Mouse (Mus musculus) hindbrain, embryonic 11.5 days (tissue): Measurements from ENCODE around the gene Sgce. TPM values are rescaled to one million over a fixed set of nuclear protein-coding genes. Genes with fewer than 3 reads are reported as not detected.
A peak's percentile ranks its signal among the peaks of the same experiment; 100 is the strongest.

Experiments
- ATAC-seq: fragments of 200-750 bp; cut with Nextera tagmentation; 2 replicates; pipeline ENCODE4 v1.8.0; 2017; ENCODE audit warnings: mild to moderate bottlenecking, moderate TSS enrichment, moderate library complexity; ENCODE audit not compliant: low FRiP score
- DNase-seq: peaks from one replicate; pipeline ENCODE4 v3.0.0-alpha.2; 2015; ENCODE audit warnings: low spot score
- H3K27ac ChIP-seq: fragments of 300-500 bp; sonication (generic); 2 replicates; pipeline ENCODE4 v1.5.1; 2014; ENCODE audit warnings: mild to moderate bottlenecking, low read depth, low read length
- H3K27me3 ChIP-seq: fragments of 300-500 bp; sonication (generic); 2 replicates; pipeline ENCODE4 v1.6.1; 2014; ENCODE audit warnings: mild to moderate bottlenecking, low read length, moderate library complexity, mixed read lengths; ENCODE audit not compliant: control insufficient read depth, insufficient read depth
- H3K36me3 ChIP-seq: fragments of 300-500 bp; sonication (generic); 2 replicates; pipeline ENCODE4 v1.6.1; 2014; ENCODE audit warnings: mild to moderate bottlenecking, low read length, moderate library complexity, mixed read lengths; ENCODE audit not compliant: control insufficient read depth, insufficient read depth
- H3K4me1 ChIP-seq: fragments of 300-500 bp; sonication (generic); replicated peaks from 2 replicates; pipeline ENCODE4 v1.6.1; 2014; ENCODE audit warnings: low read length, mixed read lengths; ENCODE audit not compliant: control insufficient read depth, insufficient read depth
- H3K4me2 ChIP-seq: fragments of 300-500 bp; sonication (generic); replicated peaks from 2 replicates; pipeline ENCODE4 v1.6.1; 2014; ENCODE audit warnings: mild to moderate bottlenecking, low read depth, low read length
- H3K4me3 ChIP-seq: fragments of 300-500 bp; sonication (generic); 2 replicates; pipeline ENCODE4 v1.5.1; 2014; ENCODE audit warnings: low read depth, low read length
- H3K9ac ChIP-seq: fragments of 300-500 bp; sonication (generic); 2 replicates; pipeline ENCODE4 v1.6.1; 2014; ENCODE audit warnings: low read depth, low read length
- H3K9me3 ChIP-seq: fragments of 300-500 bp; sonication (generic); 2 replicates; pipeline ENCODE4 v1.6.1; 2016; ENCODE audit warnings: low read length; ENCODE audit not compliant: control insufficient read depth
- WGBS: fragments of 180-500 bp; shearing (Covaris S2); extraction: QIAGEN DNeasy Blood & Tissue Kit; methylation state at CpG from one replicate; pipeline ENCODE4 v1.1.7; 2014; 5-methylcytosine and 5-hydroxymethylcytosine counted together
- polyA plus RNA-seq: library from polyadenylated mRNA; unstranded; fragments of >200 nt; fragmentation: Nextera tagmentation; extraction: Ambion mirVana; gene quantifications from 2 replicates; pipeline ENCODE4 v1.2.1, GENCODE M21; 2014

Sgce gene
- polyA plus RNA-seq, 1 experiment from 2014 or later, result 74.4 TPM

GRCm38 (mm10) chr6:4706415-4706814 is 40.6 kb downstream of the Sgce start:
- 87% methylated on average over 5 of the region's 5 CpGs for WGBS
- Histone ChIP-seq H3K4me3 (no peak overlapping the region), H3K4me1 (no peaks in the 10 kb centered on the region), H3K36me3 (no peaks in the 10 kb centered on the region), H3K9ac (no peak overlapping the region), H3K27ac (no peak overlapping the region), H3K9me3 (no peaks in the 10 kb centered on the region), H3K4me2 (no peak overlapping the region), H3K27me3 (no peaks in the 10 kb centered on the region)
- ATAC-seq, result no peak
- no peak for DNase-seq

- DNase-seq (no peak), ATAC-seq (no peak)
- Histone ChIP-seq H3K4me2 (no peak overlapping the region), H3K4me1 (no peaks in the 10 kb centered on the region), H3K27me3 (no peaks in the 10 kb centered on the region), H3K4me3 (no peak overlapping the region), H3K27ac (no peak overlapping the region), H3K9me3 (no peaks in the 10 kb centered on the region), H3K9ac (no peak overlapping the region), H3K36me3 (no peaks in the 10 kb centered on the region)
- 87% methylated on average over 7 of the region's 7 CpGs for WGBS
Observed at GRCm38 (mm10) chr6:4703908-4704307, 43.1 kb downstream of the Sgce start.

- Histone ChIP-seq H3K4me1 (no peaks in the 10 kb centered on the region), H3K36me3 (no peaks in the 10 kb centered on the region), H3K4me3 (no peak overlapping the region), H3K27ac (no peak overlapping the region), H3K9ac (no peak overlapping the region), H3K9me3 (no peaks in the 10 kb centered on the region), H3K4me2 (no peak overlapping the region), H3K27me3 (no peaks in the 10 kb centered on the region)
- ATAC-seq, result no peak
- DNase-seq, result no peak
- 85% methylated on average over 8 of the region's 8 CpGs for WGBS
Observed at GRCm38 (mm10) chr6:4701641-4702040, 45.4 kb downstream of the Sgce start.

- no peak for DNase-seq
- Histone ChIP-seq H3K27me3 (no peaks in the 10 kb centered on the region), H3K4me2 (no peak overlapping the region), H3K4me3 (no peak overlapping the region), H3K9ac (no peak overlapping the region), H3K9me3 (no peaks in the 10 kb centered on the region), H3K4me1 (no peaks in the 10 kb centered on the region), H3K36me3 (no peaks in the 10 kb centered on the region), H3K27ac (no peak overlapping the region)
- no peak for ATAC-seq
- WGBS, result 87% methylated on average over 3 of the region's 3 CpGs
Observed at GRCm38 (mm10) chr6:4695778-4696177, 51.2 kb downstream of the Sgce start.

- no peak for DNase-seq
- H3K4me3 ChIP-seq, result no peak overlapping the region
- WGBS, result 73% methylated on average over 8 of the region's 8 CpGs
Observed at GRCm38 (mm10) chr6:4694672-4695231, 52.3 kb downstream of the Sgce start.

GRCm38 (mm10) chr6:4693544-4693943 is 53.5 kb downstream of the Sgce start:
- Histone ChIP-seq H3K4me1 (no peaks in the 10 kb centered on the region), H3K36me3 (no peaks in the 10 kb centered on the region), H3K9ac (no peak overlapping the region), H3K4me2 (no peak overlapping the region), H3K9me3 (no peaks in the 10 kb centered on the region), H3K4me3 (no peak overlapping the region), H3K27ac (no peak overlapping the region), H3K27me3 (no peaks in the 10 kb centered on the region)
- ATAC-seq (no peak), DNase-seq (no peak)
- WGBS, result 68% methylated on average over 10 of the region's 10 CpGs

More at GRCm38 (mm10) chr6:4694672-4695231, 52.3 kb downstream of the Sgce start:
- Histone ChIP-seq H3K27ac (no peak overlapping the region), H3K36me3 (no peaks in the 10 kb centered on the region), H3K9ac (no peak overlapping the region), H3K9me3 (no peaks in the 10 kb centered on the region), H3K27me3 (no peaks in the 10 kb centered on the region), H3K4me2 (no peak overlapping the region), H3K4me1 (no peaks in the 10 kb centered on the region)
- ATAC-seq, result no peak

- Histone ChIP-seq H3K36me3 (no peaks in the 10 kb centered on the region), H3K9ac (no peak overlapping the region), H3K27ac (no peak overlapping the region), H3K9me3 (no peaks in the 10 kb centered on the region), H3K27me3 (no peaks in the 10 kb centered on the region), H3K4me3 (no peak overlapping the region), H3K4me1 (no peaks in the 10 kb centered on the region), H3K4me2 (no peak overlapping the region)
- ATAC-seq (peak; percentile 53; the same call in 1 of the 2 replicates), DNase-seq (no peak)
- WGBS, result 78% methylated on average over 4 of the region's 4 CpGs
Observed at GRCm38 (mm10) chr6:4690438-4690837, 56.6 kb downstream of the Sgce start.

- 71% methylated on average over 10 of the region's 10 CpGs for WGBS
- no peak overlapping the region for H3K4me3 ChIP-seq
- no peaks in the 10 kb centered on the region for H3K4me1 ChIP-seq
- ATAC-seq (no peak), DNase-seq (no peak)
- no peaks in the 10 kb centered on the region for H3K36me3 ChIP-seq
- no peaks in the 10 kb centered on the region for H3K27me3 ChIP-seq
- no peak overlapping the region for H3K4me2 ChIP-seq
- H3K9ac ChIP-seq, result no peak overlapping the region
- H3K9me3 ChIP-seq, result no peaks in the 10 kb centered on the region
- no peak overlapping the region for H3K27ac ChIP-seq
Observed at GRCm38 (mm10) chr6:4684706-4685340, 62.2 kb downstream of the Sgce start.

GRCm38 (mm10) chr6:4680576-4680975 is 66.4 kb downstream of the Sgce start:
- 91% methylated on average over 4 of the region's 4 CpGs for WGBS
- H3K9ac ChIP-seq, result no peak overlapping the region
- ATAC-seq (no peak), DNase-seq (no peak)
- no peak overlapping the region for H3K4me3 ChIP-seq
- no peak overlapping the region for H3K27ac ChIP-seq
- no peaks in the 10 kb centered on the region for H3K36me3 ChIP-seq
- H3K9me3 ChIP-seq, result no peaks in the 10 kb centered on the region
- no peaks in the 10 kb centered on the region for H3K4me1 ChIP-seq
- no peaks in the 10 kb centered on the region for H3K27me3 ChIP-seq
- no peak overlapping the region for H3K4me2 ChIP-seq
